Mouse (Mus musculus): ENCODE results near the gene Gatc. TPM values are rescaled to one million over a fixed set of nuclear protein-coding genes. Genes with fewer than 3 reads are reported as not detected.

The Gatc gene
- polyA plus RNA-seq, 1 experiment from 2014 or later: 37.0 TPM

GRCm38 (mm10) chr5:115348546-115349224 lies 7.7 kb upstream of the Gatc start, which contains the start of gene Cox6a1:
Gene Cox6a1 (minus strand): TSS chr5:115348981.
- H3K4me2 ChIP-seq (ENCODE audit: low read depth, low read length): peak within 1 kb of the TSS; percentile 88
- H3K27ac ChIP-seq (replicated peaks; ENCODE audit: low read depth, low read length): peak within 1 kb of the TSS; percentile 5; the same call in 1 of the 2 replicates
- no peaks in the 10 kb centered on the region for H3K27me3 ChIP-seq (ENCODE audit: control insufficient read depth, insufficient read depth, low read length)
- H3K4me1 ChIP-seq (ENCODE audit: control insufficient read depth, insufficient read depth, low read length): peaks cover 3% of the 10 kb centered on the region
- peak within 1 kb of the TSS; percentile 79 for H3K9ac ChIP-seq (replicated peaks; ENCODE audit: low read length)
- peak within 1 kb of the TSS; percentile 86 for H3K4me3 ChIP-seq (ENCODE audit: low read depth, low read length)
- peak; percentile 90 for ATAC-seq (replicated peaks; ENCODE audit: insufficient number of reproducible peaks, low FRiP score, low TSS enrichment, low read depth)
- DNase-seq (ENCODE audit: low spot score): peak; percentile 100
- H3K9me3 ChIP-seq (replicated peaks; ENCODE audit: control insufficient read depth, low read length): no peaks in the 10 kb centered on the region
- peaks cover 5% of the 10 kb centered on the region for H3K36me3 ChIP-seq (replicated peaks; ENCODE audit: control insufficient read depth, insufficient read depth, low read depth, low read length)
- WGBS: under 1% methylated on average over 66 of the region's 74 CpGs

GRCm38 (mm10) chr5:115347564-115347963 lies 6.6 kb upstream of the Gatc start:
- H3K9ac ChIP-seq (replicated peaks; ENCODE audit: low read length): no peak overlapping the region
- peaks cover 3% of the 10 kb centered on the region for H3K4me1 ChIP-seq (ENCODE audit: control insufficient read depth, insufficient read depth, low read length)
- ATAC-seq (replicated peaks; ENCODE audit: insufficient number of reproducible peaks, low FRiP score, low TSS enrichment, low read depth): no peak
- H3K27ac ChIP-seq (replicated peaks; ENCODE audit: low read depth, low read length): no peak overlapping the region
- H3K27me3 ChIP-seq (ENCODE audit: control insufficient read depth, insufficient read depth, low read length): no peaks in the 10 kb centered on the region
- peaks cover 8% of the 10 kb centered on the region for H3K36me3 ChIP-seq (replicated peaks; ENCODE audit: control insufficient read depth, insufficient read depth, low read depth, low read length)
- peak overlapping the region; percentile 88 for H3K4me2 ChIP-seq (ENCODE audit: low read depth, low read length)
- H3K4me3 ChIP-seq (ENCODE audit: low read depth, low read length): peak overlapping the region; percentile 86
- DNase-seq (ENCODE audit: low spot score): peak; percentile 88
- 1% methylated on average over 5 of the region's 5 CpGs for WGBS
- H3K9me3 ChIP-seq (replicated peaks; ENCODE audit: control insufficient read depth, low read length): no peaks in the 10 kb centered on the region

- peak overlapping the region; percentile 71 for H3K4me2 ChIP-seq (ENCODE audit: low read depth, low read length)
- no peaks in the 10 kb centered on the region for H3K27me3 ChIP-seq (ENCODE audit: control insufficient read depth, insufficient read depth, low read length)
- H3K36me3 ChIP-seq (replicated peaks; ENCODE audit: control insufficient read depth, insufficient read depth, low read depth, low read length): peaks cover 8% of the 10 kb centered on the region
- no peaks in the 10 kb centered on the region for H3K9me3 ChIP-seq (replicated peaks; ENCODE audit: control insufficient read depth, low read length)
- peak overlapping the region; percentile 87 for H3K4me3 ChIP-seq (ENCODE audit: low read depth, low read length)
- H3K27ac ChIP-seq (replicated peaks; ENCODE audit: low read depth, low read length): no peak overlapping the region
- H3K9ac ChIP-seq (replicated peaks; ENCODE audit: low read length): peak overlapping the region; percentile 87
- WGBS: 11% methylated on average over 36 of the region's 36 CpGs
- DNase-seq (ENCODE audit: low spot score) (no peak), ATAC-seq (replicated peaks; ENCODE audit: insufficient number of reproducible peaks, low FRiP score, low TSS enrichment, low read depth) (peak; percentile 26; the same call in 1 of the 2 replicates)
- H3K4me1 ChIP-seq (ENCODE audit: control insufficient read depth, insufficient read depth, low read length): no peaks in the 10 kb centered on the region
Measured at GRCm38 (mm10) chr5:115341314-115342165, 562 bp upstream of the Gatc start.

GRCm38 (mm10) chr5:115340007-115340406 lies 971 bp downstream of the Gatc start:
- Histone ChIP-seq H3K36me3 (replicated peaks; ENCODE audit: control insufficient read depth, insufficient read depth, low read depth, low read length) (peaks cover 4% of the 10 kb centered on the region), H3K9me3 (replicated peaks; ENCODE audit: control insufficient read depth, low read length) (no peaks in the 10 kb centered on the region), H3K4me2 (ENCODE audit: low read depth, low read length) (peak overlapping the region; percentile 71), H3K4me3 (ENCODE audit: low read depth, low read length) (peak overlapping the region; percentile 87; the same call in 1 of the 2 replicates), H3K27ac (replicated peaks; ENCODE audit: low read depth, low read length) (no peak overlapping the region), H3K27me3 (ENCODE audit: control insufficient read depth, insufficient read depth, low read length) (no peaks in the 10 kb centered on the region), H3K9ac (replicated peaks; ENCODE audit: low read length) (no peak overlapping the region), H3K4me1 (ENCODE audit: control insufficient read depth, insufficient read depth, low read length) (no peaks in the 10 kb centered on the region)
- no peak for DNase-seq (ENCODE audit: low spot score)
- WGBS: 35% methylated on average over 7 of the region's 7 CpGs
- ATAC-seq (replicated peaks; ENCODE audit: insufficient number of reproducible peaks, low FRiP score, low TSS enrichment, low read depth): no peak

- WGBS: 87% methylated on average over 3 of the region's 3 CpGs
- Histone ChIP-seq H3K4me3 (ENCODE audit: low read depth, low read length) (no peak overlapping the region), H3K36me3 (replicated peaks; ENCODE audit: control insufficient read depth, insufficient read depth, low read depth, low read length) (peaks cover 20% of the 10 kb centered on the region)
Measured at GRCm38 (mm10) chr5:115333626-115334025, 7.4 kb downstream of the Gatc start.

GRCm38 (mm10) chr5:115330955-115331354 lies 10.0 kb downstream of the Gatc start:
- Histone ChIP-seq H3K27ac (replicated peaks; ENCODE audit: low read depth, low read length) (no peak overlapping the region), H3K27me3 (ENCODE audit: control insufficient read depth, insufficient read depth, low read length) (no peaks in the 10 kb centered on the region), H3K4me3 (ENCODE audit: low read depth, low read length) (no peak overlapping the region), H3K36me3 (replicated peaks; ENCODE audit: control insufficient read depth, insufficient read depth, low read depth, low read length) (peaks cover 20% of the 10 kb centered on the region), H3K9me3 (replicated peaks; ENCODE audit: control insufficient read depth, low read length) (no peaks in the 10 kb centered on the region), H3K4me1 (ENCODE audit: control insufficient read depth, insufficient read depth, low read length) (peaks cover 5% of the 10 kb centered on the region; the same call in 1 of the 2 replicates), H3K9ac (replicated peaks; ENCODE audit: low read length) (no peak overlapping the region), H3K4me2 (ENCODE audit: low read depth, low read length) (no peak overlapping the region)
- DNase-seq (ENCODE audit: low spot score) (no peak), ATAC-seq (replicated peaks; ENCODE audit: insufficient number of reproducible peaks, low FRiP score, low TSS enrichment, low read depth) (no peak)
- 92% methylated on average over 9 of the region's 9 CpGs for WGBS

More at GRCm38 (mm10) chr5:115333626-115334025, 7.4 kb downstream of the Gatc start:
- Histone ChIP-seq H3K9ac (replicated peaks; ENCODE audit: low read length) (no peak overlapping the region), H3K27ac (replicated peaks; ENCODE audit: low read depth, low read length) (no peak overlapping the region), H3K27me3 (ENCODE audit: control insufficient read depth, insufficient read depth, low read length) (no peaks in the 10 kb centered on the region), H3K4me2 (ENCODE audit: low read depth, low read length) (no peak overlapping the region), H3K9me3 (replicated peaks; ENCODE audit: control insufficient read depth, low read length) (no peaks in the 10 kb centered on the region), H3K4me1 (ENCODE audit: control insufficient read depth, insufficient read depth, low read length) (no peaks in the 10 kb centered on the region)
- ATAC-seq (replicated peaks; ENCODE audit: insufficient number of reproducible peaks, low FRiP score, low TSS enrichment, low read depth) (no peak), DNase-seq (ENCODE audit: low spot score) (no peak)

GRCm38 (mm10) chr5:115327610-115328548 lies 13.1 kb downstream of the Gatc start:
- WGBS: 1% methylated on average over 52 of the region's 55 CpGs
- H3K4me3 ChIP-seq (ENCODE audit: low read depth, low read length): peak overlapping the region; percentile 91
- H3K9ac ChIP-seq (replicated peaks; ENCODE audit: low read length): peak overlapping the region; percentile 92
- no peaks in the 10 kb centered on the region for H3K9me3 ChIP-seq (replicated peaks; ENCODE audit: control insufficient read depth, low read length)
- peaks cover 8% of the 10 kb centered on the region for H3K36me3 ChIP-seq (replicated peaks; ENCODE audit: control insufficient read depth, insufficient read depth, low read depth, low read length)
- peaks cover 5% of the 10 kb centered on the region; the same call in 1 of the 2 replicates for H3K4me1 ChIP-seq (ENCODE audit: control insufficient read depth, insufficient read depth, low read length)
- DNase-seq (ENCODE audit: low spot score): peak; percentile 24
- no peak for ATAC-seq (replicated peaks; ENCODE audit: insufficient number of reproducible peaks, low FRiP score, low TSS enrichment, low read depth)
- H3K27ac ChIP-seq (replicated peaks; ENCODE audit: low read depth, low read length): peak overlapping the region; percentile 91
- H3K27me3 ChIP-seq (ENCODE audit: control insufficient read depth, insufficient read depth, low read length): no peaks in the 10 kb centered on the region
- H3K4me2 ChIP-seq (ENCODE audit: low read depth, low read length): peak overlapping the region; percentile 72

Data from embryonic facial prominence, embryonic 11.5 days (tissue).